Mouse (Mus musculus): ENCODE measurements around the gene Lxn.

The Lxn gene

GRCm38 (mm10) chr3:67459881-67460280, 3.8 kb downstream of the Lxn start:
- no peak for DNase-seq (ENCODE audit: low spot score)

GRCm38 (mm10) chr3:67450601-67451210, 13.0 kb downstream of the Lxn start:
- DNase-seq (ENCODE audit: low spot score) = peak; percentile 28

GRCm38 (mm10) chr3:67449660-67450059, 14.1 kb downstream of the Lxn start:
- DNase-seq (ENCODE audit: low spot score) = peak; percentile 59

- no peak for DNase-seq (ENCODE audit: low spot score)
Observed at GRCm38 (mm10) chr3:67447143-67447542, 16.6 kb downstream of the Lxn start.

- no peak for DNase-seq (ENCODE audit: low spot score)
Observed at GRCm38 (mm10) chr3:67434011-67434410, 29.7 kb downstream of the Lxn start.

- DNase-seq (ENCODE audit: low spot score) = peak; percentile 82
Observed at GRCm38 (mm10) chr3:67429999-67430380, 33.7 kb downstream of the Lxn start, which contains the start of gene Gfm1. Gfm1 (plus strand) TSS chr3:67430096.

- no peak for DNase-seq (ENCODE audit: low spot score)
Observed at GRCm38 (mm10) chr3:67429338-67429998, 34.3 kb downstream of the Lxn start.

Data from layer of hippocampus, adult 11-12 months (tissue).